Mouse (Mus musculus) small intestine, adult 2 months (tissue): ENCODE measurements around the gene Bmp2k. TPM values are rescaled to one million over a fixed set of nuclear protein-coding genes. Genes with fewer than 3 reads are reported as not detected.

Source experiments
- H3K27ac ChIP-seq: fragments of 200-500 bp; 2 replicates; pipeline ENCODE4 v1.5.1; 2012; ENCODE audit warnings: low read depth, low read length, control low read depth, inconsistent platforms; ENCODE audit not compliant: insufficient read depth
- H3K27me3 ChIP-seq: fragments of 200-500 bp; 2 replicates; pipeline ENCODE4 v1.6.1; 2012; ENCODE audit warnings: mild to moderate bottlenecking, moderate library complexity, low read length, inconsistent platforms; ENCODE audit not compliant: control insufficient read depth, insufficient read depth
- H3K36me3 ChIP-seq: fragments of 200-500 bp; 2 replicates; pipeline ENCODE4 v1.6.1; 2012; ENCODE audit warnings: mild to moderate bottlenecking, low read length, control low read depth, inconsistent platforms; ENCODE audit not compliant: control insufficient read depth, insufficient read depth
- H3K4me1 ChIP-seq: fragments of 200-500 bp; 2 replicates; pipeline ENCODE4 v1.6.1; 2012; ENCODE audit warnings: low read length, inconsistent platforms, mixed read lengths; ENCODE audit not compliant: control insufficient read depth, insufficient read depth, insufficient read length
- H3K4me3 ChIP-seq: fragments of 200-500 bp; 2 replicates; pipeline ENCODE4 v1.5.1; 2012; ENCODE audit warnings: low read depth, mild to moderate bottlenecking, control low read depth, inconsistent platforms, low read length, moderate library complexity
- CTCF ChIP-seq: fragments of 200-500 bp; IDR thresholded peaks from 2 replicates; pipeline ENCODE4 v1.5.1; 2012; ENCODE audit warnings: low read depth, mild to moderate bottlenecking, control low read depth, inconsistent platforms, low read length, moderate library complexity, mixed read lengths; ENCODE audit not compliant: insufficient replicate concordance, insufficient read length; ENCODE audit errors: extremely low read depth
- POLR2A ChIP-seq: fragments of 200-500 bp; IDR thresholded peaks from 2 replicates; pipeline ENCODE4 v1.6.1; 2012; ENCODE audit warnings: low read depth, mild to moderate bottlenecking, control low read depth, inconsistent platforms, low read length, moderate library complexity
- WGBS: fragments of 180-500 bp; shearing (Covaris S2); methylation state at CpG from one replicate; pipeline ENCODE4 v1.1.7; 2018; 5-methylcytosine and 5-hydroxymethylcytosine counted together
- polyA plus RNA-seq: library from polyadenylated mRNA; depleted of rRNA; stranded (reverse); fragments of >200 nt; gene quantifications from 2 replicates; pipeline ENCODE4 v1.2.3, GENCODE M21; 2012

Gene Bmp2k
- polyA plus RNA-seq, 1 experiment: 13.0 TPM

DNA sequence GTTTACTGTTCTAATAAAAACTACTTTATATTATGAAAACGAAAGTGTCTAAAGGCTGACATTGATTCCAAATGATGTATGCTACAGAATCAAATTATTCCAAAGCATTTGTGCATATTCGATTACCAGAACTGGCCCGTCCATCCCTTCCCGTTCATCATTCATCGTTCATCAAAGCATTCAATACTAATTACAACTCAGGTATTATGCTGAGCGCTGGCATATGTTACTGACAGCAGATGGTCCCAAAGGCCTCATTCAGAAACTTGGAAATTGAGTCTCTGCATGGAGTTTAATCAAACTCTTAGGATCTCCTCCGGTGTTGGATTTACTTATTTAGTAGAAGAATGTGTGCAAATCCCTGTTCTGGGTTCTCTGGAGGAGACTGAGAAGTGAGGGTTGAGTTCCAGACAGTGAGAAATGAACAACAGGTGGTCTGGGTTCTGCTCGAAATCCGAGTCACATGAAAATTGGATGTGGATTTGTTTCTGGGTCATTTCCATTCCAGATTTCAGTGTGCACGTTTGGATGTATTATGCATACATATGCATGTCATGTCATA is 42.9 kb upstream of the Bmp2k start:
- H3K4me1 ChIP-seq: peaks cover 3% of the 10 kb centered on the region; the same call in 1 of the 2 replicates
- H3K4me3 ChIP-seq: no peak overlapping the region
- 48% methylated on average over 10 of the region's 10 CpGs for WGBS
- no peaks in the 10 kb centered on the region for H3K27me3 ChIP-seq
- H3K36me3 ChIP-seq: no peaks in the 10 kb centered on the region
- no peak overlapping the region for H3K27ac ChIP-seq
- TF ChIP-seq CTCF: no peak
- no peak for TF ChIP-seq POLR2A

DNA sequence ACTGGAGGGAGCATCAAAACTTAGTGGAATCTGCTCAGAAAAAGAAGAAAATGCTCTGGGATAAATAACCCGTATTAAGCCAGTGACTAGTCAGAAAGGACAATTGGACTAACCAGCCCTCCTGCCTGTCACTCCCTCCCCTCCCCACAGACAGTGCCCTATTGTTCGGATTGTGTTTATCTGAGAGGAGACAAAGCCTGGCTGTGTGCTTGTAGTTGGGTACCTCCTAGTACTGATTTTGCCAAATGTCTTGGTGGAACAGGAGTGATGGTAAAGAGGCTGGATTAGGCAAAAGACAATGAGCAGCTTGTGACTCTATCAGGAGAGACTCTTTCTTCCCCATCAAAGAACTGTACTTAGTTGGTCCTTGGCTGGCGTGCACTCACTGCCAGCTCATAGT is 40.6 kb upstream of the Bmp2k start:
- 53% methylated on average over 3 of the region's 3 CpGs for WGBS
- TF ChIP-seq POLR2A: no peak
- TF ChIP-seq CTCF: no peak
- H3K4me1 ChIP-seq: peaks cover 3% of the 10 kb centered on the region; the same call in 1 of the 2 replicates

DNA sequence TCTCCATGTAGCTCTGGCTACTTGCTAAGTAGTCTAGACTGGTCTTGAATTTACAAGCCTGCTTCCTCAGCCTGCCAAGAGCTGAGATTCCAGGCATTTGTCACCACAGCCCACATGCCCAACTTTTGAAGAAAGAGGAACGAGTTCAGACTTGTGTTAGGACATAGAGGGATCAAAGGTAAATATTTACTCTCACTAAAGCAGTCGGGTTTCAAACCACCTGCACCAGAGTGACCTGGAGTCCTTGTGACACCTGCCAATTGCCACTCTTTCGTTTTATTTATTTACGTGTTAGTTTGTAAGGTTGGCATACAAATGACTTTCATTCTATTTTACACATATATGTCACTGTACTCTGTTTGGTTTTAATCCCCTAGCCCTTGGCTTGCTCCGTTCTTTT is 36.4 kb upstream of the Bmp2k start:
- TF ChIP-seq CTCF (no peak), POLR2A (no peak)
- Histone ChIP-seq H3K27me3 (no peaks in the 10 kb centered on the region), H3K4me1 (peaks cover 3% of the 10 kb centered on the region; the same call in 1 of the 2 replicates), H3K36me3 (no peaks in the 10 kb centered on the region), H3K4me3 (no peak overlapping the region), H3K27ac (no peak overlapping the region)
- 21% methylated on average over 5 of the region's 5 CpGs for WGBS

More for the DNA sequence above, 40.6 kb upstream of the Bmp2k start:
- no peak overlapping the region for H3K27ac ChIP-seq
- H3K27me3 ChIP-seq: no peaks in the 10 kb centered on the region
- no peak overlapping the region for H3K4me3 ChIP-seq
- H3K36me3 ChIP-seq: no peaks in the 10 kb centered on the region

DNA sequence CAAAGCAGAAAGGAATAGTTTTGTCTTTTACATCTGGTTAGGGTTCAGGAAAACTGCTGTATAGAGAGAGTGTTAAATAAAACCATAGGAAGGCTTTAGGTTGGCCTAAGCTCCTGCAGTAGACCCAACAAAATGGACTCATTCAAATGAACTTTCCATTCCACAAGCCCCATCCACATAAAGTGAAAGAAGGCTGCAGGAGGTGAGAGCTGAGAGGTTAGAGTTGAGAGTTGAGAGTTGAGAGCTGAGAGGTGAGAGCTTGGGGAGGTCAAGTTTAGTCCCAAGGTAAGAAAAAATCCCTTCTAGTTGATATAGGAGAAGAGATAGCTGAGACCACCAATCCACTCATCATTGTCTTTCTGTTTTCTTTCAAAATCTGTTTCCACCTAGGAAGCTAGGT is 35.6 kb upstream of the Bmp2k start:
- TF ChIP-seq POLR2A: no peak
- TF ChIP-seq CTCF: no peak
- H3K27ac ChIP-seq: no peak overlapping the region
- H3K27me3 ChIP-seq: no peaks in the 10 kb centered on the region
- H3K4me3 ChIP-seq: no peak overlapping the region
- peaks cover 3% of the 10 kb centered on the region; the same call in 1 of the 2 replicates for H3K4me1 ChIP-seq
- H3K36me3 ChIP-seq: no peaks in the 10 kb centered on the region

DNA sequence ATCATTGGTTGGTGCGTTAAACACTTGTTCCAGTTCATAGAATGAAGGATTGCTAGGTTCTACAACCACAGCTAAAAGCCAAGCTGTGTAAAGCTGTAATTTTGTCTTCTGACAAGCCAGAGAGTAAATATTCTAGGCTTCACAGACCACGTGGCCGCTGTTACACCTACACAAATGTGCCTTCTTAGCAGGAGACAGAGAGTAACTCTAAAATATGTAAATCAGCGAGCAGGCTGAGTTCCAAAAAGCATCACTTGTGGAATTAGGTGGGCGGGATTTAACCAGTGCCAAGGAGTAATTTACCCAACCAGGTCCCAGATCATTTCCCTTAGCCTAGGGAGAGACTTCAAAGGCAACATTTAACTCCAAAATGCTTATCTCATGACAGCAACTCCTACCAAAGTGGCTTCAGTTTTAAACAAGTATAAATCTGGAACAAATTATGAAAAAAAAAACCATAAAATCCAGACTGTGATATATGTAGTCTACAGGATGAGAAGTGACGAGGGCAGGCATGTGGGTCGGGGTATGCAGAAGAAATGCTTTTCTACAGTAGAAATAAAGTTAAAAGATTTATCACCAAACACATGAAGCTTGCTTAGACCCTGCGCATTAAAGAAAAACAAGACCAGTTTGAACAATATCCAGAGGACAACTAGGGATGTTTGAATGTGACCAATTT is 35.1 kb upstream of the Bmp2k start:
- 47% methylated on average over 8 of the region's 8 CpGs for WGBS

DNA sequence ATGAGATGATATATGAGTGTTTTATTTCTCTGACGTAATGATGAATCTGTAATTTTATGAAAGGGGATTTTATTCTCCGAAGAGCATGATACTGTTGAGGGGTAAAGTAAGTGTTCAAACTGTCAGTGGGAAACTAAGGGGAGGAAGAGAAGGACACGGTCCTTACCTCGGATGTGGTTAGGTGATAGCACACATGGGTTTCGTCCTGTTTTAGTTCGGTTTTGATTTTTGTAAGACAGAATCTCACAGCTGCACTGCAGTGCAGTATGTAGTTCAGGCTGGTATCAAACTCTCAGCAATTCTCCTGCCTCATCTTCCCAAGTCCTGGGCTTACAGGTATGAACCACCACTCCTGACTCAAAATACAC is 34.6 kb upstream of the Bmp2k start:
- peaks cover 3% of the 10 kb centered on the region; the same call in 1 of the 2 replicates for H3K4me1 ChIP-seq
- no peaks in the 10 kb centered on the region for H3K27me3 ChIP-seq
- WGBS: 76% methylated on average over 6 of the region's 6 CpGs
- TF ChIP-seq CTCF (no peak), POLR2A (no peak)
- no peak overlapping the region for H3K4me3 ChIP-seq
- H3K27ac ChIP-seq: no peak overlapping the region
- no peaks in the 10 kb centered on the region for H3K36me3 ChIP-seq

More for the DNA sequence above, 35.1 kb upstream of the Bmp2k start:
- no peaks in the 10 kb centered on the region for H3K27me3 ChIP-seq
- no peaks in the 10 kb centered on the region for H3K36me3 ChIP-seq
- peaks cover 3% of the 10 kb centered on the region; the same call in 1 of the 2 replicates for H3K4me1 ChIP-seq
- TF ChIP-seq CTCF: no peak
- TF ChIP-seq POLR2A: no peak
- H3K27ac ChIP-seq: no peak overlapping the region
- no peak overlapping the region for H3K4me3 ChIP-seq

DNA sequence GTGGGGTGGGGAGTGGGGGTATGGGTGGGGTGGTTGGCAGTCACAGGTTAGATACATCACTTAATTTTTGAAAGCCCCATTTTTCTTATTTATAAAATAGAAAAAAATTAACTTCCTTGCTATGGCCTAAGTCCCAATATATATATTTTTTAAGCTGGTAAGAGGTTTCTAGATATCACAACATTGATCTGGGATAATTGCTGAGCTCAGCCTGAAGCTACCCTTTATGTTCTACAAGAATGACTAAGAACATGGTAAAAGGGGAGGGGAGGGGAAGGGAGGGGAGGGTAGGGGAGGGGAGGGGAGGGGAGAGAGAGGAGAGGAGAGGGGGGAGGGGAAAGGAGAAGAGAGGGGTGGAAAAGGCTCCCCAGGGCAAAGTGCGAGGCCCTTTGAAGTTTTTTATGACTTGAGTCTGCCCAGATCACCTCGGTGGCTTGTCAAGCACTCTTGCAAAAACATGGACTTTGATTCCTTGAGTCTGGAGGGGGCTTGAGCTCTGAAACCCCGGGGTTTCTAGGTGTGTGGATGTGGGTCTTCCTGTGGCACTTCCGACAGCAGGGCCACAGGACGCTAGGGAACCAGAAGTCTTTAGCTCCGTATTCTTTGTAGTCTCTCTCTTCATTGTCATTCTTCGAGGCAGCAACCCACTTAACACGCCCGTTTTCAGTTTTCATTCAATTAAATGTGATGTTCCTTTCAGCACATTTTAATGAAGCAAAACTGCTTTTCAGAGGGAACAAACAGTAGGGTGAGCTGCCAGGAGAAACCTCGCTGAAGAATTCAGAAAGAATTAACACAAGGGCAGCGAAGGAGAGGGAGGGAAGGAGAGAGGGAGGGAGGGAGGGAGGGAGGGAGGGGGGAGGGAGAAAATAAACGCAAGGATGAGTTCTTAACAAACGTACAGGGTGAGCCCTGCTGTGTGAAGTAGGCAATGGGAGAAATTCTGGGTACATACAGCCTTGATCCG is 33.1 kb upstream of the Bmp2k start:
- Histone ChIP-seq H3K27me3 (no peaks in the 10 kb centered on the region), H3K4me3 (peak overlapping the region; percentile 61), H3K27ac (peak overlapping the region; percentile 93), H3K4me1 (peaks cover 10% of the 10 kb centered on the region), H3K36me3 (no peaks in the 10 kb centered on the region)
- WGBS: 2% methylated on average over 14 of the region's 14 CpGs
- TF ChIP-seq POLR2A (no peak), CTCF (no peak)
